In genomic region chr7:54458386-54458785, GRCm38 (mm10) we compare ENCODE assay signal across 9 mouse cellular contexts.
A peak's percentile ranks its signal among the peaks of the same experiment; 100 is the strongest.
DNase-seq lines count a peak whose midpoint lies in the region; ATAC-seq and TF ChIP-seq lines count a peak whose summit lies in the region.
"Had no signal": no experiment of that assay in that cellular context is flagged by ENCODE, and none has a peak within 500 bp of the region (broad histone marks: within the 10 kb centered on the region; RNA-seq: fewer than 3 reads in every experiment).

No protein-coding gene starts in this region.

- no peaks in the 10 kb centered on the region for H3K36me3 ChIP-seq in heart, postnatal 0 days (replicated peaks; ENCODE audit: control insufficient read depth, insufficient read depth, low read length)
- H3K36me3 ChIP-seq in E14TG2a.4 (ENCODE audit: insufficient read depth, low read length) = no peaks in the 10 kb centered on the region
- H3K36me3 ChIP-seq: heart, embryonic 13.5 days had no signal

- H3K27ac ChIP-seq in heart, postnatal 0 days (ENCODE audit: low read depth) = no peak overlapping the region
- H3K27ac ChIP-seq in layer of hippocampus, adult 2 months = no peak overlapping the region
- H3K27ac ChIP-seq: heart, embryonic 13.5 days had no signal

- H3K4me3 ChIP-seq in heart, postnatal 0 days (ENCODE audit: low read depth, low read length) = no peak overlapping the region
- no peak overlapping the region for H3K4me3 ChIP-seq in E14TG2a.4 (replicated peaks; ENCODE audit: low read length)
- no peak overlapping the region for H3K4me3 ChIP-seq in layer of hippocampus, adult 2 months
- H3K4me3 ChIP-seq: heart, embryonic 13.5 days had no signal

- H3K9ac ChIP-seq in heart, postnatal 0 days (replicated peaks; ENCODE audit: low read depth, low read length) = no peak overlapping the region
- H3K9ac ChIP-seq: heart, embryonic 13.5 days had no signal

- no peaks in the 10 kb centered on the region for H3K4me1 ChIP-seq in heart, postnatal 0 days (ENCODE audit: control insufficient read depth, insufficient read depth)
- H3K4me1 ChIP-seq in E14TG2a.4 (replicated peaks; ENCODE audit: low read depth, low read length) = no peaks in the 10 kb centered on the region
- H3K4me1 ChIP-seq: heart, embryonic 13.5 days had no signal

- H3K9me3 ChIP-seq in heart, postnatal 0 days (replicated peaks; ENCODE audit: control insufficient read depth, low read length) = no peaks in the 10 kb centered on the region; the same call in 1 of the 2 replicates
- H3K9me3 ChIP-seq in E14TG2a.4 (ENCODE audit: low read length) = no peaks in the 10 kb centered on the region
- H3K9me3 ChIP-seq: heart, embryonic 13.5 days had no signal

- TF ChIP-seq CTCF in heart, postnatal 0 days (IDR thresholded peaks at IDR 0.05; ENCODE audit: low read depth) = peak; percentile 32
- TF ChIP-seq CTCF in E14TG2a.4 (conservative IDR thresholded peaks at IDR 0.05; ENCODE audit: low read length) = 0 out of 2 replicates have a peak, but pooled peaks have one; percentile 15
- peak; percentile 82 for TF ChIP-seq CTCF in layer of hippocampus, adult 2 months (conservative IDR thresholded peaks at IDR 0.05)

- intact Hi-C loops in heart, postnatal 25 days (cut with DNase I) = no loop called here

- TF ChIP-seq EP300 in heart, postnatal 0 days (IDR thresholded peaks at IDR 0.05; ENCODE audit: low read depth) = no peak

- no peak for ATAC-seq in heart, postnatal 0 days (ENCODE audit: insufficient read depth, low read depth)
- ATAC-seq in activated CD4-positive, CD25-positive, alpha-beta regulatory T cell, adult 4 months = no peak

- H3K4me2 ChIP-seq in heart, postnatal 0 days (ENCODE audit: low read depth, low read length) = no peak overlapping the region
- H3K4me2 ChIP-seq: heart, embryonic 13.5 days had no signal

- 36% methylated on average over 2 of the region's 2 CpGs for WGBS in heart, postnatal 0 days

- DNase-seq in heart, postnatal 0 days (ENCODE audit: low spot score) = no peak
- no peak for DNase-seq in heart, adult 8-10 months (ENCODE audit: low spot score)
- peak; percentile 48 for DNase-seq in adrenal gland, postnatal 25 days
- DNase-seq in layer of hippocampus, adult 2 months (ENCODE audit: low spot score in 2 of 2) = peak; percentile 5 to 37
- peak; percentile 20 for DNase-seq in right cerebral cortex, postnatal 14 days
- no peak for DNase-seq in heart, postnatal 25 days (ENCODE audit: low spot score)

- no peaks in the 10 kb centered on the region for H3K27me3 ChIP-seq in heart, postnatal 0 days (ENCODE audit: control insufficient read depth, insufficient read depth, low read length)
- H3K27me3 ChIP-seq in E14TG2a.4 (ENCODE audit: insufficient read depth, low read length) = no peaks in the 10 kb centered on the region
- H3K27me3 ChIP-seq: heart, embryonic 13.5 days had no signal

Comparison
In these comparisons a context has a peak if more than half of its experiments do, and no peak if none do; other contexts are left out.
1. DNase-seq: peak in adrenal gland, postnatal 25 days (single experiment), layer of hippocampus, adult 2 months (2 of 2) and right cerebral cortex, postnatal 14 days (single experiment); none in heart, postnatal 0 days (single experiment), heart, adult 8-10 months (single experiment) and heart, postnatal 25 days (single experiment).
2. CTCF ChIP-seq: peak in every context shown above with its lines; median percentile 82 in layer of hippocampus, adult 2 months; 32 in heart, postnatal 0 days; 15 in E14TG2a.4.